Mouse (Mus musculus) embryonic fibroblast, embryonic 13.5 days (primary cell): ENCODE measurements around the gene Ubqlnl.

ENCODE experiments used
- CTCF ChIP-seq: IDR thresholded peaks from 2 replicates; pipeline ENCODE4 v1.5.1; 2011; ENCODE audit warnings: mild to moderate bottlenecking, control low read depth, low read length, moderate library complexity, borderline replicate concordance; ENCODE audit not compliant: insufficient read depth
- POLR2A ChIP-seq: IDR thresholded peaks from 2 replicates; pipeline ENCODE4 v1.6.1; 2011; ENCODE audit warnings: low read depth, mild to moderate bottlenecking, control low read depth, low read length, moderate library complexity

GRCm38 (mm10) chr7:104143179-104143578, 7.2 kb downstream of the Ubqlnl start, which contains the start of gene Ubqln3:
- no peak for TF ChIP-seq CTCF
- TF ChIP-seq POLR2A = no peak
